Mouse (Mus musculus): ENCODE measurements around the gene Aqp7.
"Not testable (repeated sequence)": the region's sequence is repeated elsewhere in the genome, so short reads cannot be mapped to it uniquely, and the experiment has no call there.

The Aqp7 gene

DNA sequence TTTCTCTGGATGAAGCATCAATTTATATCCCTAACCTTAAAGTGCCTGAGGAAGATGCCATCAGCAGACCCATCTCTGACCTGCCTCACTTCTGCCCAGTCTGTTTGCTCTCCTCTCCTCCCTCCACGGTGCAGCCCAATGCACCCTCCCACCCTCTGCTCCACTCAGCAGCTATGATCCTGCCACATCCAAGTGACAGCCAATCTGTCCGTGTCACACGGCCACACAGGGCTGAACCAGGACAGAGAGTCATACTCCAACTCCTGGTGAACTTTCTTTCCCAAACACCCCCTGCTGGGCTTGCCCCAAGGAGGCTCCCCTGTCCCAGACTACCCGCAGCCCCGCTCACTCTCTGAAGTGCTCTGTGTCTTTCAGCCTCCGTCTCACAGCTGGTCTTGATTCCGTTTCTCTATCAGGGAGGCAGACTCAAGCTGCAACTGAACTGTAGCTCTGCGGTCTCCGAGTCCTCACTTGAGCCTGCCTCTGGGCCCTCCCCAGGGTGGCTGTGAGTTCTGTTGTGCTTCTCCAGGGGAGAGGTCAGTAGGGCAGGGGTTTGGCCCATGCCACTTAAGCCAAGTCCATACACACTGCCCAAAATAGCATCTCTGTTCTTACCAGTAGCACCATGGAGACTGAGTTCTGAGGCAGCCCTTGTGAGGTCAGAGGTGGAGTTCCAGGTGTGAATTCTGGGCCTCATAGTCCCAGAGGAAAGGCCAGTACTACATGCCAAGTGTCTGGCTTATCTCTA is at the start of gene Aqp7:
Aqp7 (minus strand) TSS at position 616 of the 748 bp plus-strand sequence.
- no peak for DNase-seq (ENCODE audit: low read depth, low spot score)

DNA sequence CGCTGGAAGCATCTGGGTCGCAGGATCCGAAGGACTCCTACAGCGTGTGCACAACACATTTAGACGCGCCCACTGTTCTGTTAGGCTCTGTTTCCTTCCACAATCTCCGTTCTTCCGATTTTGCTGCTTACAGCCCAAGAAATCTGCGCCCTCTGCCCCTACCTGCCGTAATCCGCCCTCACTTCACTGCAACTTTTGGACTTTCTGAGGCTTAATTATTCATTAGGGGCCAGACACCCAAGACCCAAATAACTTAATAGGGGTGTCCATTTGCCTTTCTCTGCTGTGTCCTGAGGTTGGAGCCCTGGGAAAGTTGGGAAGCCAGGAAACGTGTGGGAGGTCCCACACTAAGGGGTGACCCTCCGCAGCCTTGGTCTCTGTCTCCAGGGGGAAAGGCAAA is 49.4 kb upstream of the Aqp7 start:
- DNase-seq (ENCODE audit: low read depth, low spot score): no peak

DNA sequence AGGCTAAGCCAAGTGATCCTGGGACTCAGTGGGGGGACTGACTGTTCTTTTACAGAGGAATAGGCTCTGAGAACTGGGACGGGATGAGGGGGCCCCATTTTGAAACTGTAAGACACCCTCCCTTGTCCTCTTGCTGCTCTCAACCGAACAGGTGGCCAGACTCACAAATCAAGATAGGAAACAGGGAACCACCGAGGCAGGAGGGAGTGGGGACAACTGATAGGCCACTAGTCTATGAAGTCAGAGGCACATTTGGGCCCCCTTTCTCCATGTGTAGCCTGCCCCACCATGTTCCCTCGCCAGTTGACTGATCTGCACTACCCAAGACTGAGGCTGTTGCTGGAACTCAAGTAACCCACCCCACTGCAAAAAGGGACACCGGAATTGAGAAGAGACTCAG is 48.9 kb upstream of the Aqp7 start:
- DNase-seq (ENCODE audit: low read depth, low spot score): no peak

DNA sequence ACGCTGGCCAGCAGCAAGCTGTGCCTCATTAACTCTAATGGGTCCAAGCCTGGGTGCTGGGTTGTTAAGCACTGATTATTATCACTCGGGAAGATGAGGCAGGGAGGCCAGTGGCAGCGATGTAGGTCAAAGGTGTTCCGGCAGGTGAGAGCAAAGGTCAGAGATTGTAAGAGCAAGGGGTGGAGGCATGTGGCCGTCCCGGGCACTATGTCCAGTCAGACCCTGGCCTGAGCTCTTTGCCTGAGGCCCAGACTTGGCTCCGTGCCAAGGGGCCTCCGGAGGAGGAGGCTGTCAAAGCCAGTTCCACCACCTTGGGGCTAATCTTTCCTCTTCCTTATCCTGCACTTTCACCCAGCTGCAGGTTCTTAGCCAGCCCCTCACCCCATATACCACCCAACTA is 48.2 kb upstream of the Aqp7 start:
- DNase-seq (ENCODE audit: low read depth, low spot score): no peak

DNA sequence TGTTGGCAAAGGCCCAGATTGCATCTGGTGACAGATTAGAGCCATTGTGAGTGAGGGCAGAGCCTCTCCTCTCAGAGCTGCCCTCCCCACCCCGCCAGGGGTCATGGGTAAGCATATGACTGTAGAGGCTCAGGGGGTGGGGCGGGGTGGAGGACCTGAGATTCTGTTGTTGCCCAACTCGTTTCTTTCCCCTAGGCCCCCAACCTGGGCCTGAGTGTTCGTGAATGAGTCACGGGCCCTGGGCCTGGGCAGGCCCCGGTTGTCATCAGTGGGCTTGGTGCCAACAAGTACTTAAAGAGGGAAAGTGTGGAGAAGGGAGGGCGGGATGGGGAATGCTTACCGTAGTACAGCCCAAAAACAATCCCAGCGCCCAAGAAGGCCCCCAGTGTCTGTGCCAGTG is 46.4 kb upstream of the Aqp7 start:
- no peak for DNase-seq (ENCODE audit: low read depth, low spot score)

DNA sequence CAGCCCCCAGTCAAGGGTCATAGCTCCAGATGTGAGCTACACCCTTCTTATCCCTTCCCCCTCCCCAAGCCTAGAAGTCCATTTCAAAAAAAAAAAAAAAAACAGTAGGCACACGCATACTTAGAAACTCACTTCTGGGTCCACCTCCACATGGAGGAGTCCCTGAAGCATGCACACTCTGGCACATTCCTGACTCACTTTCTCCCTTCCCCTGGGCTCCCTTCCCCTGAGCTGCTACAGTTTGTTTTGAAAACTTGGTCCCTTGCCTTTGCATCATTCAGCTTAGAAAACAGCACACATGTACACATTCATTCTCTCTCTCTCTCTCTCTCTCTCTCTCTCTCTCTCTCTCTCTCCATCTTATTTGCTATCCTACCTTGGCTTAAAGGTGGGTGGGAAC is 45.0 kb upstream of the Aqp7 start:
- DNase-seq (ENCODE audit: low read depth, low spot score): no peak

DNA sequence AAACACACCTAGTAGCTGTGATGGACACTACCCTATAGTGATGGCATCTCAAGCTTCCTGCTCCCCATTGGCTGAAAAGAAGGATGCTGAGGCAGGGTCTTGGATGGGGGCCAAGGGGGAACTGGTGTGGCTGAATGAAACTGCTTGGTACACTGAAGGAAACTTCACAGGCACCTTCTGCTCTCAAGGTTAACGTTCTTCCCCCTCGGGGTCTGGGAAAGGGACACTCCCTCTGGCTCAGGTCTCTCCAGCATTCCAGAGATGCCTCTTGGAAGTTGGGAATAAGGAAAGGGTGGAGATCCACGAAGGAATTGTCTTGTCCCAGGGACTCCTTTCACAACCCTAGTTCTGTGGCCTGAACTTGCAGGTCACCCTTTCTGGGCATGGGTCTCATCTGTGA is 43.5 kb upstream of the Aqp7 start:
- DNase-seq (ENCODE audit: low read depth, low spot score): no peak

DNA sequence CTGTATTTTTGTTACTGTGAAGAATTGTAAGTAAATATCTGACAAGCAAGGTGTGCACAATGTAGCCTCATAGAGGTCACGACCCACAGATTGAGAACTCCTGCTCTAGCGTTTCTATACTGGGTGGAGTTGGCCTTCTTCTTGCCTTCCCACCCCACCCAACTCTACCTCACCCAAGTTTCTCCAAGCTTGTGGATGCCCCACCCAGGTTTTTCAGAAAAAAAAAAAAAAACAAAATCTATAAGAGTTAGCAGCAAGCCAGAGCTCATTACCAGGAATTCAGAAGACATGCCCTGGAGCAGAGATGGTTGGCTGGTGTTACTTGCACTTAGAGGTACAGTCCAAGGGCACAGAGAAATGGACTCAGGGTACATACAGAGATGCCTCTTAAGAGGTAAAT is 41.8 kb upstream of the Aqp7 start:
- no peak for DNase-seq (ENCODE audit: low read depth, low spot score)

DNA sequence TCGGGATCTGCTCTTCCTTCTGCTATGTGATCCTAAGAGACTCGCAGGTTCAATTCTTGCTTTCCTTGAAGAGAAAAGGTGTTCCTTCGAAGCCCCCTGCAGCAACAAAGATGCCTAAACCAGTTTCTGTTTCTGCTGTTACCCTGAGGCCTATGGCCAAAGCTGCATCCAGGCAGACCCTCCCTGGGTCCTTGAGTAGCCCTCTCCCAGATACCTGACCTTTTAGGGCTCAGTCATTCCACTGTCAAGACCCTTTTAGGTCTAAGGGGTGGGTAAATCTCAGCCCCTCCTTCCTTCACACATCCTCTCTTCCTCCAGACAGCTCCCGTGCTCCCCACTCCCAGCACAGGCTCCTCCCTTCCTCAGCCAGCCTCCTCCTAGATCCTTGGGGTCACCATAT is 41.2 kb upstream of the Aqp7 start:
- no peak for DNase-seq (ENCODE audit: low read depth, low spot score)

DNA sequence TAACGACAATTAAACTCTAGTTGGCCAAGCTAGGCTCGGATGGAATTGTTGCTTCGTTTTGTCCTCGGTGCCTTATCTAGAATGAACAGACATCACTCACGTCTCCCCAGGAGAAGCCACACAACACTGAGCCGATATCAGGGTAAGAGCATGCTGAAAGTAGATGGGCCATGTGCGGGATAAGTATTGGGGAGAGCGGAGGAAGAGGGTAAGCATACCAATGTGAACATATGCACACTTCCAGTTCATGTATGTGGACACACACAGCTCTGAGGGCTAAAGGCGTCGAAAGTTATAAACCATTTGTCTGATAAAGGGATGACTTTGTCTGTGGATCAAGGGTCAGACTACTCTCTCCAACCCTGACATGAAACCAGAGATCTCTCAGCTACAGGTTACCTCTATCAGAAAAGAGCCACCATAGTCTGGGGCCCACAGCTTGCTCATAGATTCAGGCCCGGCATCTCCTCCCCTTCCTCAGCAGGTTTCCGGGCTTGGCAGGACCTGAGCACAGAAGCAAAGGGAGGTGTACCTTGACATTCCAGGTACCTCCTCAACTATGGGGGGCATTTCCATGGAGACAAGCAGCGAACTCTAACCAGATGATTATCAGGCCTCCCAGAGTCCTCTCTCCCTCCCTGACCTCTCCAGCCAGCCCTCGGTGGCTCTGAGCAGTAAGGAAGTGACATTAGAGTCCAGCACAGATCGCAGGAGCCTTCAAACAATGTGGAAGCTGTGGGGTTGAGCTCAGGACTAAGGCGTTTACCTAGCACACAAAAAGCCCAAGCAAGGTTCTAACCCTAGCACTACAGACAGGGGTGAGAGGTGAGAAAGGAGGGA is 39.7 kb upstream of the Aqp7 start:
- DNase-seq (ENCODE audit: low read depth, low spot score): no peak

DNA sequence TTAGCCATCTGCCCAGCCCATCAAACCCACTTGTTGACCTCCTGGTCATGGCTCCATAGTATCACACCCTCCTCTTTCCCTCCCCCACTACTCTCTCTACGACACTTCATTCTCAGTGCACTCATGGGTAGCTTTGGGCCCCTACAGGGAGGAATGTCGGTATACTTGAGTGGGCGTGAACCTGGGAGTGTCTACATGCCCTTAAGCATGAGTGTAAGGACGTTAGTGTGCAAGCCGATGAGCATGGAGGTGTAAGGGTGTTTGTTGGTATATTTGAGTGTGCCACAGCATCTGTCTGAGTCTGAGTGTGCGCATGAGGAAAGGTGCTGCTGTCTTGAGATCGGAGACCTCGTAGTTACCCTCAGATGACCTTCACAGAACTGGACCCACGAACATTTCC is 39.0 kb upstream of the Aqp7 start:
- DNase-seq (ENCODE audit: low read depth, low spot score): no peak

DNA sequence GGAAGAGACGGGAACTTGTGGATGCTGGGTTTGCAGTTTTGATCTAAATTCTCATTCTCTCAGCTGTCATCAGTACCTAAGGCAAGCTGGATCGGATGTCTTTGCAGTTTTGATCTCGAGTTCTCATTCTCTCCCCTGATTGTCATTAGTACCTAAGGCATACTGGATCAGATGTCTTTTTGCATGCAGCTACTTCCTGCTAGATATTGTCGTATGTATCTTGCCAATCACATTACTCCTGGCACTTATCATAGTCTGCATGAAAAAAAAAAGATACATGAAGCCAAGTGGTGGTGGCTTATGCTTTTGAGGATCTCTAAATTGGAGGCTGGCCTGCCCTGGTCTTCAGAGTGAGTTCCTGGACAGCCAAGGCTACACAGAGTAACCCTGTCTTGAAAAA is 36.9 kb upstream of the Aqp7 start:
- no peak for DNase-seq (ENCODE audit: low read depth, low spot score)

DNA sequence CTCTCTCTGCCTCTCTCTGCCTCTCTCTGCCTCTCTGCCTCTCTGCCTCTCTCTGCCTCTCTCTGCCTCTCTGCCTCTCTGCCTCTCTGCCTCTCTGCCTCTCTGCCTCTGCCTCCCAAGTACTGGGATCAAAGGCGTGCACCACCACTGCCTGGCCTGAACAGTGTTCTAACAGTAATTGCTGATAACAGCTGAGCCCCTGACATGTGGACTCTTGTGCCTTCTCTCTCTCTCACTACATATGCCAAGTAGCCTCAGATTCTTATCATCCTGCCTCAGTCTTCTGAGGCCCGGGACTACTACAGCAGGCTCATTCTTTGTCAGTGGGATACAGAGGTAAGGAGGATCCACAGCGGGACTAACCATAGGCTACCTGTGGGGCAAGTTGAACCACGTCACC is 34.9 kb upstream of the Aqp7 start:
- DNase-seq (ENCODE audit: low read depth, low spot score): not testable (repeated sequence)

DNA sequence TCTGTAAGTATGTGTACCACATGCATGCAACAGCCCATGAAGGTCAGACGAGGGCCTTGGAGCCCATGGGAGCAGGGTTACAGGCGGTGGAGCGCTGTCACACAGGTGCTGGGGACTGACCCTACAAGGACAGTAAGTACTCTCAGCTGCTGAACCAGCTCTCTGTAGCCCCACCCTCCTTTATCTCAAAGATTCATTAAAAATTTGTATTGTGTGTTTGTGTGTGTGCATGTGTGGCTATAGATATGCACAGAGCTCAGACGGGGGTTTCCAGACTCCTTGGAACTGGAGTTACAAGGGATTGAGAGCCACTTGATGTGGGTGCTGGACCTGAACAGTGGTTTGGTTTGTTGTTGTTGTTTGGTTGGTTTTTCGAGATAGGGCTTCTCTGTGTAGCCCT is 33.8 kb upstream of the Aqp7 start:
- no peak for DNase-seq (ENCODE audit: low read depth, low spot score)

DNA sequence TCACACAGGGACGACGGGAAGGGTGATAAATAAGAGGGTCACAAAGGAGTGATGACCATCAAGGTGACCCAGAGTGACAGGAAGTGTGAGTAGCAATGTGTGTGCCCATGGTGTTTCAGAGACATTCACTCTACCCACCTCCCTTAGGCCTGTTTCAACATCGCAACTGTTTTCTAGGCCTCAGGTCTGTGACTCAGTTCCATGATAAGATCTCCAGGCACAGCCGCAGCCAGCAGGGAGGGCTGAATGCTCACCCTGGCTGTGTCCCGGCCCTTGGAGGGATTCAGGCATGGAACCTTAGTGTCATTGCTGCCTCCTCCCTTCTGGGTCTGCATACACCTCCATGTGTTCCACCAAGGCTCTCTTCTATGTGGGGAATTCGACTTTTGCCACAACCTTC is 30.8 kb upstream of the Aqp7 start:
- DNase-seq (ENCODE audit: low read depth, low spot score): no peak

DNA sequence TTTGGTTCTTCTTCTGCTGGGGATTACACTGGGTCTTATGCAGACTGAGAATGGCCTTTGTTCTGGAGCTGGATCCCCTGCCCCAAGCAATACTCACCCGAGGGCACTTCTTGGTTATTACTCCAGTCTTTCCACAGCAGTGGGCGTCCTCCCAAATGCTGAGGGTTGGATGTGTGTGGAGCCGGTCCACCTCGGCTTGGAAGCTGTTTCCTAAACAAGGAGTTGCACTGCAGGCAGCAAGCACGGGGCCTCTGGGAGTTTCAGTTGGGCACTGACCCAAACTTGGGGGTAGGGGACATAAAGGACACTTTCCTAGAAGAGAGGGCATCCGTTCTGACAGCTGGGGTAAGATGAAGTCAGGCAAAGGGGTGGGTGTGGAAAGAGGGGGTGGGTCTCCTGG is 26.5 kb upstream of the Aqp7 start:
- no peak for DNase-seq (ENCODE audit: low read depth, low spot score)

DNA sequence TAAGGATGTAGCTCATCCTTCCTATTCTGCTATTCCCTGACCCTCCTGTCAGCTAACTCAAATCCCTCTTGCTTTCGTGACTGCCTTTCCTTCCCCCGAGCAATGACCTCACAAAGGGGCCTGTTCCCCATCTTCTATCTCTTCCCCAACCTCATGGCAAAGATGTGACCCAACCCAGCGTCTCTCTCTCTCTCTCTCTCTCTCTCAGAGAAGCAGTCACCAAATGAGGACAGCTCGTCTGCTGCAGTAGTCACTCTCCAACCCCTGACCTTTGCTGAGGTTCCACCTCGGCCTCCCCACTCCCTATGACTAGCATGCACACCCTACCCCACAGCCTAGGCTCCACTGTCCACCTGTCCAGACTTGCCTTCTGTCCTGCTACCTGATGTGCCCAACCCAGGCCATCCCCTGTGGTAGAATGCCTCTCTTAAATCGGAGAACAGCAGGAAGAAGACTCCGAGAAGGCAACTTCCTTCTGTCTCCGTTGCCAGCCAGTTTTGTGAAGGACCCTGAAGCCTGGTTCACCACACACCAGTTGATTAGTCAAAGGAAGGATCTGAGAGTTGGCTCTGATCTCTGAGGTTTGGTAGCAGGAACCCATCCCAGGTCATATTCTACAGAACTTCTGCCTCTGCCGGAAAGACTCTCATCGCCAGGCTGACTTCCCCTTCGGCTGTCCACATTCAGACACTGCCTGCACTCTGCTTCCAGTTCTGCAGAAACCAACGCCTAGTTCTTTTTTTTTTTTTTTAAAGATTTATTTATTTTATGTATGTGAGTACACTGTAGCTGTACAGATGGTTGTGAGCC is 25.3 kb upstream of the Aqp7 start:
- DNase-seq (ENCODE audit: low read depth, low spot score): no peak

DNA sequence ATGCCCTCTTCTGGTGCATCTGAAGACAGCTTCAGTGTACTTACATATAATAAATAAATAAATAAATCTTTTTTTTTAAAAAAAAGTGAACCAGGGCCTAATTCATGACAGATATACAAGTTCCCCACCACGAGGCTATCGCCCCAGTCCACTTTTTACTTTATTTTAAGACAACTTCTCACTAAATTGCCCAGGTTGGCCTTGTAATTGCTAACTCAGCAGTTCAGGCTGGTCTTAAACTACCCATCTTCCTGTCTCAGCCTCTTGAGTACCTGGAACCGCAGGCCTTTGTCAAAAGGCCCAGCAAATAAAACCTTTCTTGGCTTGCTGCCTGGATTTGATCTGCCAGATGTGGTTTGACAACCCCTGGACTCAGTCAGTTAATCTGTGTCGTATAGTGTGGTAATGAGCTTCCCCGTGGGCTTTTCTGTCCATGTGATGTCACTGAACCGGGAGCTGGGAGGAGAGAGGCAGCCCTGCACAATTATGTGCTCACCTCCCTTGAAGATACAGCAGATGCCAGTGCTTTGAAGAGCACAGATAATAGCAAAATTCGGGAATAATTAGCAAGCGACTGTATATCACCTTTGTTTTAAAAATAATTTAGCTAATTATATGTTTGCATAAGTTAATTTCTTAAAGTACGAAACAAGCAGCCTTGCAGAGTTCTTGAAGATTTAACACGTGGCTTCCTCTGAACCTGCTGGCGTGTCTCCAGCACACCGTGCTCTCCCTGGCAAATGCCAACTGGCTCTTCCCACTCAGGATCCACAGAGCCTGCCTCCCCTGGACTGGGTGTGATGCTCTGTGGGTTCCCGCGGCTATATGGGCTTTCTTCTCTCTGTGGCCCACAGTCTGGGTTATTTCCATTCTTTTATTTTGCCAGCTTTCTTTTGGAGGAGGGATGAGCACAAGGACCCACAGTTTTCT is 23.8 kb upstream of the Aqp7 start:
- DNase-seq (ENCODE audit: low read depth, low spot score): peak; percentile 41

DNA sequence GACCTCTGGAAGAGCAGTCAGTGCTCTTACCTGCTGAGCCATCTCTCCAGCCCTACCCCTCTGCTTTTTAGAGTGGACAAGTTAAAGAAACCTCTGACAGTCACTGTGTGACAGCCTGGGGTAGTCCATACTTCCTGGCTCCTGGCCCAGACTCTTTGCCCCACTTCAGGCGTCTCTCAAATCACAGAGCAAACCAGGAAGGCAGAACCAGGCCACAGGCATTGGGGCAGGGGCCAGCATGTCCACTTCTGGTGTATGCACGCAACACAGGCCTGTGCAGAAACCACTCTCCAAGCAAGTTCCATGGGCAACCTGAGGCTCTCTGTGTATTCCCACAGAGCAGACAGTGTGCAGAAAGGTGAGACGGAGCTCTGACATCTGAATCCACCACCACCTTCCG is 17.3 kb upstream of the Aqp7 start:
- DNase-seq (ENCODE audit: low read depth, low spot score): no peak

DNA sequence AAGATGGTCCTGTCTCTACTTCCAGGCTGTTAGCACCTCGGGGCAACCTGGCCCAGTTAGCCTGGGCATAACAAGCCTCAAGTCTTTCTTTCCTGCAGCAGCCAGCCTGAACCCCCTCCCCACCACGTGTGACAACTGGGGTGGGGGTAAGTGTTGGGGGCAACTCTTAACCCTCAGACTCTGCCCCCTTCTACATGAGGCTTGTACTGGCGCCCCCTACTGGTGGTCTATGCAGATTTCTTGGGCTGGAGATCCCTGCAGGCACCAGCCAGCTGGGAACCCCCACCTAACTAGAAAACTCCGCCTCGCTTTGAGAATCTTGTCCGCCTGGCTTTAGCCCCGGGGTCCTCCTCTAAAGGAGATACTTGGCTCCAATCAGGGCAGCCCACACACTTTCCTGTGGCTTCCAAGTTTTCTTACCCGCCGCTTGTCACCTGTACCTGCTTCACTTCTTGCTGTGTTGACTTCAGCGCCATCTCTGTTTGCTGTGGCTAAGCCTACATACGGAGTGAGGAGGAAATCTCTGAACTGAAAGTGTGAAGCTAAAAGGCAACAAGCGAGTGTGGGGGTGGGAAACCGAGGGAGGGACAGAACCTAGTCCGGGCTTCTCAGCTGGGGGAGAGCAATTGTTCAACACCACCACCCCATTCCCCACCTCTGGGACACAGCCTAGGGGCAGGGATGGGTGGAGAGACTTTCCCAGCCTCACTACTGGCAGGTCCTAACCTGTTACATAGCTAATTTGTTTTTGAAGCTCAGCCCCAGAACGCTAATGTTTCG is 16.1 kb upstream of the Aqp7 start:
- peak; percentile 31 for DNase-seq (ENCODE audit: low read depth, low spot score)

DNA sequence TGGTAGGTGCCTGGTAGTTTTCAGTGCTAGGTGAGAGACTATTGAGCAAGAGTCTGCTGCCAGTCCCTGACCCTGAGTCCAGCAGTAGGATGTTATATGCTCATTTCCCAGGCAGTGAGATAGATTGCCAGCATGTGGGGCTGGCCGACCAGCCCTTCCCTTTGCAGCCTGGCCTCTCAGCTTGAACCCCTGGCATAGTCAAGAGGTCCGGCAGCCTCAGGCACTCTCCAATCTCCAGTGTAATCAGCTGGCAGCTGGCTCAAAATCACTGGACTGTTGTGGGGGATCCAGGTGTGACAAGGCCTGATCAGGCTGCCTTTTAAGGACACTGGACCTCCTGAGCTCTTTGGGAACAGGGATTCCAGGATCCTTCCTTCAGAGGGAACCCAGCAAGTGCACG is 15.4 kb upstream of the Aqp7 start:
- DNase-seq (ENCODE audit: low read depth, low spot score): no peak

Data from forelimb bud, embryonic 11.5 days (tissue).